Mouse (Mus musculus): ENCODE data around the gene Hmg20b. TPM values are rescaled to one million over a fixed set of nuclear protein-coding genes. Genes with fewer than 3 reads are reported as not detected.

The Hmg20b gene
- total RNA-seq, 2 experiments from 2014 or later, result 18.3 to 20.3 TPM

DNA sequence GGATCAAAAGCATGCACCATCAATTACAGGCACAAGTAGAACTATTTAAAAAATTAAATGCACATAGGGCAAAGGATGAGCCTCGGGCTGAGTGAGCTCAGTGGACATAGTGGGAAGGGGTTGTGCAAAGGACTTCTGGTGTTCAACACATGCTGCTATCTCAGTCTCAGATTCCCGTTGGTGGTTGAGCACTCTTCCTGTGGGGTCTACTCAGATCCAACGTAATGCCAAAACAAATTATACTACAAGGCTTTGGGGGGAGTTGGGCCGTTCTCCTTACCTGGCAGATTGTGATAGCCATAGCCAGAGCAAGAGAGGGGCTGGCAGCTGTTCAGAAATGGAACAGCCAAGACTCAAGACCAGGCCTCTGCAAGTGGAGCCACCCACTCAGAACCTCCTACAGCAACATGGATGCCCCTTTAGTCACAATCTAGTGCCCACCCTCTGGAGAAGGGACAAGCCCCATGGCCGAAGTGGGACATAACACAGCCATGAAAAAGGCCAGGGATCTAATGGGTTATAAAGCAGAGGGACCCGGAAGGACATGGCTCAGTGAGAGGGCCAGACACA, 29.6 kb upstream of the Hmg20b start:
- DNase-seq (ENCODE audit: extremely low spot score in 1 of 2, low spot score in 2 of 2), result no peak
- intact Hi-C loops (cut with DNase I), result no loop called here

DNA sequence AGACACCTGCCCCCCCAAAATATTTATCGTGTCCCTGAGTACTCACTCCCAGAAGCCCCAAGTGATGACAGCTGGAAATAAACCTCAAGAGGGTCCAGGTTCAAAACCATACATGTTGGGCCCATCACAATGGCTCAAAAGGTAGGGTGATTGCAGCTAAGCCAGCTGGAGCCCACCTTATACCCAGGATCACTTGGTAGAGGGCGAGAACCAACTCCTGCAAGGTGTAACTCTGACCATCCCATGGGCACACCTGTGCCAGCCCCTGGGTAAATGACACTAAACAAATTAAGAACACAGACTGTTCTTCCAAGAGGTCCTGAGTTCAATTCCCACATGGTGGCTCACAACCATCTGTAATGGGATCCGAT, 28.9 kb upstream of the Hmg20b start:
- DNase-seq (ENCODE audit: extremely low spot score in 1 of 2, low spot score in 2 of 2), result no peak
- intact Hi-C loops (cut with DNase I), result no loop called here

GRCm38 (mm10) chr10:81378553-81379182, 28.4 kb upstream of the Hmg20b start:
- DNase-seq (ENCODE audit: extremely low spot score in 1 of 2, low spot score in 2 of 2), result peak; percentile 100

GRCm38 (mm10) chr10:81377793-81378552, 27.7 kb upstream of the Hmg20b start, which contains the start of gene Fzr1:
Gene Fzr1, minus strand, starts transcription at chr10:81378516.
- intact Hi-C loops (cut with DNase I), result no loop called here
- no peak for DNase-seq (ENCODE audit: extremely low spot score in 1 of 2, low spot score in 2 of 2)

More at GRCm38 (mm10) chr10:81378553-81379182, 28.4 kb upstream of the Hmg20b start:
- intact Hi-C loops (cut with DNase I), result no loop called here

GRCm38 (mm10) chr10:81377362-81377664, 27.0 kb upstream of the Hmg20b start:
- no peak for DNase-seq (ENCODE audit: extremely low spot score in 1 of 2, low spot score in 2 of 2)
- intact Hi-C loops (cut with DNase I), result no loop called here

- intact Hi-C loops (cut with DNase I), result no loop called here
- DNase-seq (ENCODE audit: extremely low spot score in 1 of 2, low spot score in 2 of 2), result no peak
These were observed 26.5 kb upstream of the Hmg20b start for GRCm38 (mm10) chr10:81376561-81377361.

DNA sequence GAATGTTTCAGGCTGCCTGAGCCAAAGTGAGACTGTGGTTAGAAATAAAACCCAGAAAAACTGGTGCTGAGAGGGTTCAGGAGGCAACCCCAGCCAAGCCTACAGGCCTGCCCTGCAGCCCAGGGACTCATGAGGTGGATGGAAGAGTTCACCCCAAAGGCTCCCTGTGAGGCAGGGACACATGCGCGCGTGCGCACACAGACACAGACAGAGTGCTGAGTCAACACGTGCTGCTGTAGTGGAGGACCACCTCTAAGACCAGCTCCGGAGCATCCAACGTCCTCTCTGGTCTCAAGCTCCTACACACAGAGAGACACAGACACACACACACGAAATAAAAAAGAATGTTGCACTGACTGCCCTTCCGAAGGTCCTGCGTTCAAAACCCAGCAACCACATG, 25.0 kb upstream of the Hmg20b start:
- intact Hi-C loops (cut with DNase I), result no loop called here
- no peak for DNase-seq (ENCODE audit: extremely low spot score in 1 of 2, low spot score in 2 of 2)

- intact Hi-C loops (cut with DNase I), result no loop called here
- no peak for DNase-seq (ENCODE audit: extremely low spot score in 1 of 2, low spot score in 2 of 2)
These were observed 16.9 kb upstream of the Hmg20b start for GRCm38 (mm10) chr10:81367207-81367495.

DNA sequence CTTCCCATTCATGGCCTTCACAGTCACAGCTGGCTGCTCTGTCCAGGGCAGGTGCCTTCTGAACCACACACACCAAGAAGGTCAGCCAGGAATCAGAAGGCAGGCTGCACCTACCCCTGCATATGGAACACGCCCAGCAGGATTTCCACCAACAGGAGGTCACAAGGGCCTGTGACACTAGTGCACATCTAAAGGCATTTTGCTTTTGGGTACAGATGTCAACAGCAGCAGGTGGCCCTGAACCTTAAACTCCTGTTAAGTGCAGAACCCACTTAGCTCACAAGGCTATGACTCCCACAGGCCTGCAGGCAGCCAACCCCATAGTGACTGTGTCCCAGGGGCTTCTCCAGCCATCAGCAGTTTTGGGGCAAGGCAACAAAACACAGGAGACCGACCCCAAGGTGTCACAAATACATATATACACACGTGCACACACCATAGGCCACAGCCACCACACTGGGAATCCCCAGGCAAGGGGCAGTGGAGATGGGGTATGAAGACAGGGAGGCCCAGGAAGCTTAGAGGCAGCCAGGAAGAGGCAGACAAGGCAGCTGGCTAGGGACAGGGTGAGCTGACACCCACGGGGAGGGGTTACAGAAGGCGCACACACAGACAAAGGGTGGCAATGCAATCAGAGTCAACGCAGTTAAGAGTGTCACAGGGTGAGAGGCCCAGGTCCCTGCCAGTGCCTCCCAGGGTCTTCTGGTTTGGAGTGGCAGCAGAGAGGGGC, 16.4 kb upstream of the Hmg20b start:
- intact Hi-C loops (cut with DNase I), result no loop called here
- no peak for DNase-seq (ENCODE audit: extremely low spot score in 1 of 2, low spot score in 2 of 2)

DNA sequence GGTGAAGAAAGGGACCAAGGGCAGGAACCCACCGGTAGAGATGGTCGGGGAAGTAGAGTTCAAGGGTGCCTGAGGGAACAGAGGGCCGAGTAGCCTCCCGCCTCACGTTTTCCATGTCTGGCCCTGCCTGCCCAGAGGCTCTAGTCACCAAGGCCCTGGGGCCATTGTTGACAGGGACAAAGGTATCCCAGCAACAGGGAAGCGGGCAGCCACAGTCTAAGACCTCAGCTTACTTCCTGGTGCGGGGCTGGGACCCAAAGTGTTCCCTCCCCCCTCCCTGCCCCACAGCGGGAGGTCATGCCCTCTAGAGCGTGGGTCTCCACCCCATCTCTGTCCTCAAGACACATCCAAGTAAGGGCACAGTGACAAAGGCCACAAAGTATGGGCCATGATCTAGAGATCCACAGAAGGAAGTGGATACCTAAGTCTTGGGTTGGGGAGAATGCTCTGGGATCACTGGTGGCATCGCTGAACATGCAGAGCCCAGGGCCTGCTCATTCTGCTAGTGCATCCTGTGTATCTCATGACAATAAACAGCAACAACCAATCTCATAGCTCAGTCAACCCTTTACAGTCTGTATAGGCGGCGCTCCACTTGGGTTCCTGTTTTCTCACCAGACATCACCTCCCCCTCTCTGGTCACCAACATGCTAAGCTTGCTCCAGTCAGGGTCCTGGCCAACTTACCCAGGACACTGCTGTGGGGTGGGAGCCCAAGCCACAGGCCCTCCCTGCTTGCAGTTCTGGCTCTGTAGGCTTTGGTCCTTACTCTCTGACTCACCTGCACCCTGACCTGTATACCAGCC, 15.6 kb upstream of the Hmg20b start, which contains the start of gene 4930404N11Rik:
TSS of gene 4930404N11Rik (minus strand) at position 145 of the 805 bp plus-strand sequence.
- DNase-seq (ENCODE audit: extremely low spot score in 1 of 2, low spot score in 2 of 2), result no peak
- intact Hi-C loops (cut with DNase I), result no loop called here

- intact Hi-C loops (cut with DNase I), result no loop called here
- no peak for DNase-seq (ENCODE audit: extremely low spot score in 1 of 2, low spot score in 2 of 2)
These were observed 14.8 kb upstream of the Hmg20b start for GRCm38 (mm10) chr10:81365073-81365472.

GRCm38 (mm10) chr10:81364666-81365065, 14.4 kb upstream of the Hmg20b start:
- intact Hi-C loops (cut with DNase I), result no loop called here
- DNase-seq (ENCODE audit: extremely low spot score in 1 of 2, low spot score in 2 of 2), result no peak

GRCm38 (mm10) chr10:81363436-81364346, 13.4 kb upstream of the Hmg20b start:
- no peak for DNase-seq (ENCODE audit: extremely low spot score in 1 of 2, low spot score in 2 of 2)
- intact Hi-C loops (cut with DNase I), result no loop called here

- intact Hi-C loops (cut with DNase I), result no loop called here
- no peak for DNase-seq (ENCODE audit: extremely low spot score in 1 of 2, low spot score in 2 of 2)
These were observed 12.2 kb upstream of the Hmg20b start for GRCm38 (mm10) chr10:81362336-81362949.

GRCm38 (mm10) chr10:81360721-81361120, 10.4 kb upstream of the Hmg20b start:
- intact Hi-C loops (cut with DNase I), result no loop called here
- no peak for DNase-seq (ENCODE audit: extremely low spot score in 1 of 2, low spot score in 2 of 2)

GRCm38 (mm10) chr10:81358841-81359240, 8.6 kb upstream of the Hmg20b start:
- intact Hi-C loops (cut with DNase I), result loop anchor here (1.0 kb wide), 1 partner anchor 12 kb away; no protein-coding TSS in a partner anchor

GRCm38 (mm10) chr10:81358209-81358608, 7.9 kb upstream of the Hmg20b start:
- no peak for DNase-seq (ENCODE audit: extremely low spot score in 1 of 2, low spot score in 2 of 2)
- intact Hi-C loops (cut with DNase I), result no loop called here

More at GRCm38 (mm10) chr10:81358841-81359240, 8.6 kb upstream of the Hmg20b start:
- no peak for DNase-seq (ENCODE audit: extremely low spot score in 1 of 2, low spot score in 2 of 2)

Data from left cerebral cortex, postnatal 10 days (tissue).